Mouse (Mus musculus) ES-Bruce4 (cell line): ENCODE measurements around the gene Gm884. TPM values are rescaled to one million over a fixed set of nuclear protein-coding genes. Genes with fewer than 3 reads are reported as not detected.

Experiments
- H3K27ac ChIP-seq: 2 replicates; pipeline ENCODE4 v1.5.1; 2012; ENCODE audit warnings: low read length, inconsistent platforms; ENCODE audit not compliant: insufficient read depth
- H3K27me3 ChIP-seq: 2 replicates; pipeline ENCODE4 v1.6.1; 2012; ENCODE audit warnings: mild to moderate bottlenecking, low read length, inconsistent platforms; ENCODE audit not compliant: control insufficient read depth, poor library complexity, insufficient read depth, severe bottlenecking
- H3K36me3 ChIP-seq: 2 replicates; pipeline ENCODE4 v1.6.1; 2012; ENCODE audit warnings: inconsistent platforms, mild to moderate bottlenecking, low read length, moderate library complexity; ENCODE audit not compliant: control insufficient read depth, poor library complexity, insufficient read depth, severe bottlenecking
- H3K4me1 ChIP-seq: one replicate; pipeline ENCODE4 v1.8.1; 2011; ENCODE audit warnings: low read length; ENCODE audit not compliant: control insufficient read depth, insufficient read depth
- H3K4me3 ChIP-seq: 2 replicates; pipeline ENCODE4 v1.5.1; 2011; ENCODE audit warnings: low read depth, mild to moderate bottlenecking, low read length
- H3K9ac ChIP-seq: 2 replicates; pipeline ENCODE4 v1.6.1; 2012; ENCODE audit warnings: low read depth, mild to moderate bottlenecking, inconsistent platforms; ENCODE audit not compliant: poor library complexity, severe bottlenecking
- H3K9me3 ChIP-seq: replicated peaks from 2 replicates; pipeline ENCODE4 v1.6.1; 2012; ENCODE audit warnings: mild to moderate bottlenecking, low read length, inconsistent platforms; ENCODE audit not compliant: control insufficient read depth, poor library complexity, insufficient read depth, severe bottlenecking
- CTCF ChIP-seq: IDR thresholded peaks from one replicate; pipeline ENCODE4 v1.8.1; 2011; ENCODE audit warnings: low read depth, low read length
- EP300 ChIP-seq: IDR thresholded peaks from 2 replicates; pipeline ENCODE4 v1.6.1; 2011; ENCODE audit warnings: low read depth, low read length; ENCODE audit not compliant: insufficient read depth
- POLR2A ChIP-seq: IDR thresholded peaks from one replicate; pipeline ENCODE4 v1.8.1; 2011; ENCODE audit warnings: low read length; ENCODE audit not compliant: insufficient read depth
- polyA plus RNA-seq: library from polyadenylated mRNA; stranded (reverse); fragments of >200 nt; gene quantifications from 2 replicates; pipeline ENCODE4 v1.2.4, GENCODE M21; 2011; ENCODE audit warnings: low read depth; ENCODE audit not compliant: missing spikeins, insufficient read depth, insufficient read length

The Gm884 gene
- polyA plus RNA-seq, 1 experiment, result not detected

GRCm38 (mm10) chr11:103639407-103639946 lies 18.5 kb upstream of the Gm884 start:
- peak; percentile 97 for TF ChIP-seq CTCF
- TF ChIP-seq POLR2A, result no peak
- 0 out of 2 replicates have a peak, but pooled peaks have one; percentile 17 for TF ChIP-seq EP300

DNA sequence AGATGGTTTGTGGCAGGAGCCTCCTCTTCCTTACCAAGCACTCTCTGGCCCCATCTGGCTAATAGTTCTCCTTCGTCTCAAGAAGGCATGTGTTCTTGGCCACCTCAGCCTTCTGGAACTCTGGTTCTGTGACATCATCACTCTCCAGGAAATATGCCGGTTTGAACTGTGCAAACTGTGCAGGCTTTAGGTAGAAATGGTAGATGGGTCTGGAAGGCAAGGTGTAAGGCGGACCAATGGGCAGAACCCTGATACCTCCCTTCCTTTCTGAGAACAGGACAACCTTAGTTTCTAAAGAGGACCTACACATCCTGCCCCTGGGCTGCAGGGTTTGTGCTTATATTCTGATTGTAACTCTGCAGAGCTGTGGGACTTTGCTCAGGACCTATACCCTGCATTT lies 17.9 kb upstream of the Gm884 start, which contains the start of gene Lyzl6:
Gene Lyzl6 (minus strand): TSS at position 101 of the 400 bp plus-strand sequence.
- Histone ChIP-seq H3K4me1 (no peaks in the 10 kb centered on the region), H3K36me3 (no peaks in the 10 kb centered on the region), H3K9me3 (no peaks in the 10 kb centered on the region), H3K9ac (no peak within 1 kb of the TSS), H3K27ac (no peak within 1 kb of the TSS), H3K4me3 (no peak within 1 kb of the TSS), H3K27me3 (no peaks in the 10 kb centered on the region)
- TF ChIP-seq EP300 (no peak), CTCF (no peak)

More at GRCm38 (mm10) chr11:103639407-103639946, 18.5 kb upstream of the Gm884 start:
- H3K27ac ChIP-seq, result no peak overlapping the region
- H3K4me1 ChIP-seq, result no peaks in the 10 kb centered on the region
- H3K36me3 ChIP-seq, result no peaks in the 10 kb centered on the region
- no peaks in the 10 kb centered on the region for H3K27me3 ChIP-seq
- no peak overlapping the region for H3K4me3 ChIP-seq
- no peaks in the 10 kb centered on the region for H3K9me3 ChIP-seq
- H3K9ac ChIP-seq, result no peak overlapping the region

- Histone ChIP-seq H3K4me1 (no peaks in the 10 kb centered on the region), H3K27me3 (no peaks in the 10 kb centered on the region), H3K9ac (no peak overlapping the region), H3K4me3 (no peak overlapping the region), H3K36me3 (no peaks in the 10 kb centered on the region), H3K9me3 (0 out of 2 replicates have a peak, but pooled peaks cover 3% of the 10 kb centered on the region), H3K27ac (no peak overlapping the region)
- TF ChIP-seq POLR2A, result no peak
- TF ChIP-seq EP300, result no peak
- no peak for TF ChIP-seq CTCF
Measured at GRCm38 (mm10) chr11:103636261-103636660, 15.3 kb upstream of the Gm884 start.

GRCm38 (mm10) chr11:103635481-103635880 lies 14.5 kb upstream of the Gm884 start:
- Histone ChIP-seq H3K27me3 (no peaks in the 10 kb centered on the region), H3K9me3 (0 out of 2 replicates have a peak, but pooled peaks cover 3% of the 10 kb centered on the region)
- TF ChIP-seq CTCF, result no peak
- no peak for TF ChIP-seq POLR2A
- TF ChIP-seq EP300, result no peak

GRCm38 (mm10) chr11:103634806-103635205 lies 13.9 kb upstream of the Gm884 start:
- Histone ChIP-seq H3K4me1 (no peaks in the 10 kb centered on the region), H3K27ac (no peak overlapping the region), H3K9me3 (0 out of 2 replicates have a peak, but pooled peaks cover 3% of the 10 kb centered on the region), H3K27me3 (no peaks in the 10 kb centered on the region), H3K9ac (no peak overlapping the region), H3K36me3 (no peaks in the 10 kb centered on the region), H3K4me3 (no peak overlapping the region)
- no peak for TF ChIP-seq EP300
- no peak for TF ChIP-seq POLR2A
- TF ChIP-seq CTCF, result no peak

More at GRCm38 (mm10) chr11:103635481-103635880, 14.5 kb upstream of the Gm884 start:
- H3K27ac ChIP-seq, result no peak overlapping the region
- no peaks in the 10 kb centered on the region for H3K36me3 ChIP-seq
- H3K9ac ChIP-seq, result no peak overlapping the region
- no peaks in the 10 kb centered on the region for H3K4me1 ChIP-seq
- no peak overlapping the region for H3K4me3 ChIP-seq

- H3K4me1 ChIP-seq, result no peaks in the 10 kb centered on the region
- H3K36me3 ChIP-seq, result no peaks in the 10 kb centered on the region
- peaks cover 10% of the 10 kb centered on the region for H3K9me3 ChIP-seq
- H3K27ac ChIP-seq, result no peak overlapping the region
- no peak overlapping the region for H3K4me3 ChIP-seq
- no peak overlapping the region for H3K9ac ChIP-seq
- TF ChIP-seq CTCF, result no peak
- no peak for TF ChIP-seq EP300
- no peak for TF ChIP-seq POLR2A
- no peaks in the 10 kb centered on the region for H3K27me3 ChIP-seq
Measured at GRCm38 (mm10) chr11:103627453-103627852, 6.5 kb upstream of the Gm884 start.
